Mouse (Mus musculus): ENCODE data around the gene 4930579F01Rik.
A peak's percentile ranks its signal among the peaks of the same experiment; 100 is the strongest.

Gene 4930579F01Rik

DNA sequence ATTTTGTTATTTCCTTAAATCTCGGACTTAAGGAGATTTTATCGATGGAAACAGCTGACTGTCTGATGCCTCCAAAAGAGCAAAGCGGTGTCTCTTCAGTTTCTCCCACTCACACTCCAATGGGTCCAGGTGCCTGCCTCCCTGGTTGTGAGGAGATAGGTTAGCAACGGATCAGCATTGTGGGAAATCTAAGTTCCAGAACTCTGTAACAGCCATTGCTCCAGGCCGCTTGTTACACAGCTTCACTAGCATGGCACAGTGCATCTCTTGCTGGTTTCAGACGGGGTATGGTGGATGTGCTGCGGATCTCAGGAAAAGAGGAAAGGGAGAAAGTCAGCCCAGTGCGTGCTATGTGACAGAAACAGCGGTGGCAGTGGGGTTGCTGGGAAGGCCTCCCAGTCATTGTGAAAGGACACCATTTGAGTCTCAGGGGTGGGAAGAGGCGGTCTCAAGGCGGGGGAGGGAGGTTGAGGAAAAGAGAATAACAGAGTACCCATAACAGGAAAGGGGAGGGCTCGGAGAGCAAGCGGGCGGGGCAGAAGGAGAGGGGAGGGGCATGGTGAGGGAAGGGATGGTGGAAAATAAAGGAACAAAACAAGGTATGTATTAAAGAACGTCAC, at the start of gene 4930579F01Rik:
Gene 4930579F01Rik (minus strand): TSS at position 143 of the 620 bp plus-strand sequence.
- no peak for DNase-seq (ENCODE audit: low spot score)

- no peak for DNase-seq (ENCODE audit: low spot score)
Observed at GRCm38 (mm10) chr3:138242933-138243332, 49.3 kb upstream of the 4930579F01Rik start.

- no peak for DNase-seq (ENCODE audit: low spot score)
Observed at GRCm38 (mm10) chr3:138242021-138242726, 48.5 kb upstream of the 4930579F01Rik start.

DNA sequence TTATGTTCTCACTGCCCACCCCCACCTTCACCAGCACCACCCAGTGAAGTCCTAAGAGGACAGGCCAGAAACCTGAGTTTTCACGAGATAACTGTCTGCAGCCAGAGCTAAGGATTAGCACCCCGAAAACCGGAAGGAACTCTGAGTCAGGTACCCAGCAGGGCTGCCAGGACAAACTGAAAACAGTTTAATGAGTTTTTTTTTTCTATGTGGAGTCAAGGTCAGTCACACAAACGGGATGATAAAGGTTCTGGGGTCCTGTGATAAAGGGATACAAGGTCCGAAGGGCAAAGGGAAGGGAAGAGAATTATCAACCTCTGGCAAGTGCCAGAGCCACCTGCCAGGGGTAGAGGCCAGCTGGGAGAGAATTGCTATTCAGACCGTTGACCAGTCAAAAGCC, 47.7 kb upstream of the 4930579F01Rik start:
- no peak for DNase-seq (ENCODE audit: low spot score)

- no peak for DNase-seq (ENCODE audit: low spot score)
Observed at GRCm38 (mm10) chr3:138240942-138241341, 47.3 kb upstream of the 4930579F01Rik start.

GRCm38 (mm10) chr3:138240411-138240810, 46.8 kb upstream of the 4930579F01Rik start:
- no peak for DNase-seq (ENCODE audit: low spot score)

DNA sequence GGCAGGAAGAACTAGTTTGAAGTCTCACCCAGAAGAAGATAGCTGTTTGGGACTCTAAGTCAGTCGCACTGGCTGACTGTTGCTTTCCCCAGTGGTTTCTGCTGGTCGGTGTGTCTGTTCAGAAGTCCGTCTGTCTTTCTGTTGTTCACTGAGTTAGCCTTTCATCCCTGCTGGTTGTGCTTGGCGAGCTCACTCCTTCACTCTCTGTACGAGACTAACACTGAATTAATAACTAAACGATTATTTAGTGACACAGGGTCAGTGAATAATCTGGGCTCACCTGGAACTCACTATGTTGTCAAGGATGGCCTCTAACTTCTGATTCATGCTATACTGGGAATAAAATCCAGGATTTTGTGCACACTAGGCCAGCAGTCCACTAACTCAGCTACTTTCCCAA, 45.8 kb upstream of the 4930579F01Rik start:
- no peak for DNase-seq (ENCODE audit: low spot score)

DNA sequence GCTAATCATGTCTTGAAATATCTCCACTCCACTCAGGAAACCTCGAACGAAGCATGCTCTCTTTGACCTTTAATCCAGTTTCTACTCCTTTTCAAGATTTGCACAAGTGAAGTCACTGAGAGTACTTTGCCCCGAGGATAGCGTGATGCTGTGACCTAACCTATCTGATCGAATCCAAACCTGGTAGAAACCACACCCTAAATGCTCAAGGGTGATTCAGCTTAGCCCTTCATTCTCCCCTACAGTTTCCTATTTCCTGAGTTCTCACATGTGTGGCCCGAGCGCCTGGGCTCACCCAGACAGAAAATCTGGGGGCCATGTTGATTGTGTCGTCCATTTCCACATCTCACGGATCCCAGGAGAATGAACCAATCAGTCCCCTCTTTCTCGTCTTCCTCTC, 44.4 kb upstream of the 4930579F01Rik start:
- no peak for DNase-seq (ENCODE audit: low spot score)

DNA sequence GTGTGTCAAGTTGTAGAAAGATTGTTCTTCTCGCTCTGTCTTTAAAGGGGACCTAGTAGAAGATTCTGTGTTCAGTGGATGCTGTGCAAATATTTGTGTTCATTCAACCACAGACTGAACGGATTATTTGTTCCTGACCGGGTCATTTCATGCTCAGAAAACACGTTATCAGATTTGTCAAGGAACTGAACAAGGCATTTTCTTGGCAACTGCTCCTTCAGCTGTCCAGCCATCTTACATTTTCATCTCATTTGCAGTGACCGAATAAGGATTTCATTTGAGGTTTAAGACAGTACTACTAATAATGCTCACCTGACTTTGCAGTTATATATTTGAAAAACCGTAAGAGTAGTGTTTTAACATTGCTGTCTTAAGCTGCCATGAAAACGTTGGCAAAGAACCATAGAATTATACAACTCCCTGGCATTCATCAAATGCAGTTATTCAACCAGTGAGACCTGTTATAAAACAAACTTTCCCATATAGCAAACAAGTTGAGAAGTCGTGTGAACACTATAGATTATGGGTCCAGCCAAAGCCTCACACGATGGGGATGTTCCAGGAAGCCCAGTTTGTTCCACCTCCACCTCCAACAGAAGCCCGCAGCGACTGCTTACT, 43.0 kb upstream of the 4930579F01Rik start:
- no peak for DNase-seq (ENCODE audit: low spot score)

DNA sequence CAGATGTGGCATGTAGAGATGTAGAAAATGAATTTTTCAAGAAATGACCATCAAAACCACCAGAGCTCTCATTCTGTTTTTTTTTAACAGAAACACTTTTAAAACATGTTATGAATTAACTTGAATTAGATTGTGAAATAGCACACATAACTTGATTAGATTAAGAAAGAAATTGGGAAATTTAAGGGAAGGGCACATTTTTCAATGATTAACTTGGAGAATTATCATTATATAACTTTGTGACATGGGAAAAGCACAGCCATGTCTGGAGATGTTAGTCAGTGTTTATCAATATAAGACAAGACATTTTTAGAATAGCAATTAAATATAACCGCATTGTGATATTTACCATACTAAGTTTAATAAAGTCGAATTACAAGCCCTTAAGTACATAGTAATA, 37.9 kb upstream of the 4930579F01Rik start:
- DNase-seq (ENCODE audit: low spot score): no peak

DNA sequence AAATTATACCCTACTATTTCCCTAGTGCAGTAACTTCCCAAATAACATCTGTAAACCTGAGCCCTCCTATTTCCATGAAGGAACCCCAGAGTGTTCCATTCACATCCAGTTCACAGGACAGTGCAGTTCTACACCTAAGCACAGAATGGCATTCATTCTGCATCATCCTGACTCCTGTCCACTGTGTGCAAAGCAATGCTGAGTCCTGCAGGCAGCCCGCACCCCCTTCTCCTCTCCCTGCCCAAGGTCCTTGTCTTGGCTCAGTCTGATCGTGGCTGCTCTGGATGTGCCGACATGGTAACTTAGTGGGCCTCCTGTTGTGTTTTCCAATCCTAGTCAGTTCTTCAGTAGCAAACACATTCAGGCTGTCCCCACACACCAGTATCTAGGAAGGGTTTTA, 36.6 kb upstream of the 4930579F01Rik start:
- no peak for DNase-seq (ENCODE audit: low spot score)

DNA sequence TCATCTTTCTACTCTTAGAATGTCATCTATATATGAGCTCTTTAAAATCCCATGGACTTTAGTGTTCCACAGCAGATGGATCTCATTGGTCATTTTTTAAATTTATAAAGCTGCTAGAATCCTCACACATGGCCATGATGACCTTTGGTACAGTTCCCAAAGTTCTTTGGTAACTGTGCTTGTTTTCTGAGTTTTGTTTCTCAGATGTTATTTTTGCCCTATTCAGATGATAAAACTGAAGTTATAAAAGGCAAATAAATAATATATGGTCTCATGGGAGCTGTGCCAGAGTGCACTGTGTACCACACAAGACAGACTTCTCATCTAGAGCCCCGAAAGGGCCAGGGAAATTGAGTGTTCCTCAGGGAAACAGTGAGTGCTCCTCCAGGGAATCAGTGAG, 35.8 kb upstream of the 4930579F01Rik start:
- no peak for DNase-seq (ENCODE audit: low spot score)

- DNase-seq (ENCODE audit: low spot score): no peak
Observed at GRCm38 (mm10) chr3:138227782-138228181, 34.2 kb upstream of the 4930579F01Rik start.

GRCm38 (mm10) chr3:138227082-138227481, 33.5 kb upstream of the 4930579F01Rik start:
- DNase-seq (ENCODE audit: low spot score): no peak

DNA sequence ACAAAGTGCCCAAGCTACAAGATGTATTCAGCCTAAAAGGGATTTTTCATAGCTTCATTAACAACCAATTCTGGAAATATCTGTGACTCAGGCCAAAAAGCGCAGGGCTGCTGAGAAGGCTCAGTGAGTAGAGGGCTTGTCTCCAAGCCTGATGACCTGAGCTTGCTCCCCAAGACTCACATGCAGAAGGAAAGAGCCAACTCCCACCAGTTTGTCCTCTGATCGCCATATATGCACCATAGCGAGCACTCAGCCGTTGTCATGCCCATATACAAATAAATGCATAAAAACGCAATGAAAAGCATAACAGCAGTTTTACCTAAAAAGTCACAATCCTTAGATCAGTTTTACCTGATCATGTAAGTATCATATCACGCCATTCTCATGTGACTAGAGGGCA, 32.9 kb upstream of the 4930579F01Rik start:
- no peak for DNase-seq (ENCODE audit: low spot score)

DNA sequence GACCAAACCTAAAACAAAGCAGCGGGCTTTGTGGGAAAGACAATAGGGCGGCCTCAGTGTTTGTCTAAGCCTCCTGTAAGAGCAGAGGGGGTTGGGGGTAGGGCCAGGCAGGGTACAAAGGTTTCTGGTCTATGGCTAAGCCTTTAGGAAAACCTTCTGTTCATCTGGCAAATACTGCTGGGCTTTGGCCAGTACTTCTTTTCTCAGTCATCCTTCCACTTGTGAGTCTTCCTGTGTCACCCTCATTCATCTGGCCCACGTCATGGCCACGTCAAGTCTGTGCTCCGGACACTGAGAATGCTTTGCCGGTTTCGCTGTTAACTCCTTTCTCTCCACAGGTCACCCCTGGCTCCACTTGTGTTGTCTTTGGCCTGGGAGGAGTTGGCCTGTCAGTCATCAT, 32.2 kb upstream of the 4930579F01Rik start:
- DNase-seq (ENCODE audit: low spot score): no peak

DNA sequence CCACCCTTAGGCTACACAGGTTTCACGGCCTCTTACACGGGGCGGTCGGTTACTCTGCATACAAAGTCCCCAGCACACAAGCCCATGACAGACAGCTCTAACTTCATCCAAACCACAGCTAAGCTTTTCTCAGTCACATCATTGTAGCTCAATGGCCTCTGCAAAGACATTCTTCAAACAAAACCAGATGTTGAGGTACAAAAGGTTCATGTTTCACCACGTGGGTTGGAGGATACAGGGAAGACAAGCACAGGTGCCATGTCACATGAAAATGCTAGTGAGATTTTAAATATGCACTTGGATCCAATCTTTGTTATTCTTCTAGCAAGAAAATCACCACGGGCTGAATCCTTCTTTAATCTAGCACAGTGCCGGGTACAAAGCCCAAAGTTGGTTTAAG, 31.7 kb upstream of the 4930579F01Rik start:
- no peak for DNase-seq (ENCODE audit: low spot score)

DNA sequence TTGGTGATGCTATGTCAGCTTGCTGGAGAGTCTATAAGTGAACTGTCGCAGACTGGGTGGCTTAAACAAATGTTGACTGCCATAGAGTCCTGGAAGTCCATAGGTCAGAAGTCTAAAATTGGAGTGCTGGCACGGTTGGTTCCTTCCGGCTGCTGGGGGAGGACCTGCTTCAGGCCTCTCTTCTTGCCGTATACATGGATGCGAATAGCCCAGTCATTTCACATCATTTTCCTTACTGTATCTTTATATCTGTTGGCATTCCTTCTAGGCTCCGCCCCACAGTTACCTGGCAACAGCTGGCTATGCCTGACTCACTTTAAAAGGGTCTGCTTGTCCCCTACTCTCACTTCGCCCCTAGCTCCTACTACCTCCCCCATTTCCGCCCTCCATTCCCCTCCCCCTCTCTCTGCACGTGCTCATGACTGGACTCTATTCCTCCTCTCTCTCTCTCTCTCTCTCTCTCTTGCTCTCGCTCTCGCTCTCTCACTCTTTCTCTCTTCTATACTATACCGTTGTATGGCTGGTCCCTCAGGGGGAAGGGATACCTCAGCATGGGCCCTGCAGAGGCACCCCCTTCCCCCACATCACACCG, 30.8 kb upstream of the 4930579F01Rik start:
- no peak for DNase-seq (ENCODE audit: low spot score)

DNA sequence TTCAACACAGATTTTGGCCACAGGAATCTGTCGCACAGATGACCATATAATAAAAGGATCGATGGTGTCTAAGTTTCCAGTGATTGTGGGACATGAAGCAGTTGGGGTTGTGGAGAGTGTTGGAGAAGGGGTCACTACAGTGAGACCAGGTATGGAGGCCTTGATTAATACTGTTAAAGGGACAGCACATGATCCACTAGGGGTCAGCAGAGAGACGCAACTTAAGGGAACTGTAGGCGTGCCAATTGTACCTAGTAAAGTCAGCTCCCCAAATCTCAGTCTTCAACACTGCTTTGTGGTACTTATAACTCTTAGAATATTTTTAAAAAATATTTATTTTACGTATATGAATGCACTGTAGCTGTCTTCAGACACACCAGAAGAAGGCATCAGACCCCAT, 29.3 kb upstream of the 4930579F01Rik start:
- DNase-seq (ENCODE audit: low spot score): peak; percentile 45

DNA sequence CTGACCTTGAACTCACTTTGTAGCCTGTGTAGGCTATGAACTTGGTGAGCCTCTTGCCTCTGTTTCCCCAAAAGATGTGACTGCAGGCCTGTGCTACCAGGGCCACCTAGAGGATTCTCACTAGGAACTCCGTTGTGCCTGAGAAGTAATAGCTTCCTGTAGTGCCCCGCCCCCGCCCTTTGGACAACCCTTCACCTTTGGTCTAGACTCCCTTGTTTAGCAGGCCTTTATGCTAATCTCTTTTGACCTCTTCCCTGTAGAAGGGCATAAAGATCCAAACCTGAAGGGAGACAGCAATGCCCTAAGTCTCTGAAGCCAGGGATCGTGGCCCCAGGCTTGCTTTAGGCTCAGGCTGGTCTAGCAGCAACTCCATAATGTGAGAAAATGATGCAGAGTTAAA, 28.9 kb upstream of the 4930579F01Rik start:
- no peak for DNase-seq (ENCODE audit: low spot score)

DNA sequence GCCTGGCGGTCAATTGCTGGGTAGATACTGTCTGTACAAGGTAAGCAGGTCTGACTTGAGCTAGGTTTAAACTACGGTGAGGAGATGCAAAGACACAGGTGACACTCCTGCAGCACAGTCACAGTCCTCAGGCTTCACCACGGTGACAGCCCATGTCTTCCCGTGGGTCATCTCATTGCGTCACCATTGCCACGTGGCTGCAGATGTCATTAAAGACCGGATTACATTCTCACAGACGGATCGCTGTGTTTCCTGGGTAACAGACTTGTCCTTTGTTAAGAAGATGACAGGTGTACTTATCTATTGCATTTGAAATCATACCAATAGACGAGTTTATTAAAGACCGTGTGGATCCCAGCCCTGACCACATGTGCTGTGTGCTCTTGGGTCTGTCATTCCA, 27.5 kb upstream of the 4930579F01Rik start:
- no peak for DNase-seq (ENCODE audit: low spot score)

- DNase-seq (ENCODE audit: low spot score): no peak
Observed at GRCm38 (mm10) chr3:138217631-138218264, 24.1 kb upstream of the 4930579F01Rik start, which contains the start of gene Adh7. Gene Adh7, plus strand, starts transcription at chr3:138217760.
